Mouse (Mus musculus): ENCODE measurements around the gene Shh.
A peak's percentile ranks its signal among the peaks of the same experiment; 100 is the strongest.

Shh gene

GRCm38 (mm10) chr5:28459456-28460225 is 7.4 kb downstream of the Shh start:
- no peak for DNase-seq (ENCODE audit: low read depth, low spot score)

GRCm38 (mm10) chr5:28458821-28459240 is 8.2 kb downstream of the Shh start:
- DNase-seq (ENCODE audit: low read depth, low spot score) = no peak

- DNase-seq (ENCODE audit: low read depth, low spot score) = no peak
Measured at GRCm38 (mm10) chr5:28457921-28458641, 9.0 kb downstream of the Shh start.

GRCm38 (mm10) chr5:28456366-28456765 is 10.7 kb downstream of the Shh start:
- DNase-seq (ENCODE audit: low read depth, low spot score) = no peak

GRCm38 (mm10) chr5:28455721-28456120 is 11.3 kb downstream of the Shh start:
- DNase-seq (ENCODE audit: low read depth, low spot score) = no peak

- DNase-seq (ENCODE audit: low read depth, low spot score) = no peak
Measured at GRCm38 (mm10) chr5:28454546-28454945, 12.5 kb downstream of the Shh start.

- DNase-seq (ENCODE audit: low read depth, low spot score) = no peak
Measured at GRCm38 (mm10) chr5:28453523-28453922, 13.5 kb downstream of the Shh start.

- DNase-seq (ENCODE audit: low read depth, low spot score) = no peak
Measured at GRCm38 (mm10) chr5:28453086-28453485, 14.0 kb downstream of the Shh start.

- peak; percentile 41 for DNase-seq (ENCODE audit: low read depth, low spot score)
Measured at GRCm38 (mm10) chr5:28451053-28451638, 15.9 kb downstream of the Shh start.

GRCm38 (mm10) chr5:28450126-28450890 is 16.7 kb downstream of the Shh start:
- no peak for DNase-seq (ENCODE audit: low read depth, low spot score)

- no peak for DNase-seq (ENCODE audit: low read depth, low spot score)
Measured at GRCm38 (mm10) chr5:28425926-28426325, 41.1 kb downstream of the Shh start.

- no peak for DNase-seq (ENCODE audit: low read depth, low spot score)
Measured at GRCm38 (mm10) chr5:28423781-28424180, 43.3 kb downstream of the Shh start.

- DNase-seq (ENCODE audit: low read depth, low spot score) = no peak
Measured at GRCm38 (mm10) chr5:28419640-28420265, 47.3 kb downstream of the Shh start.

- no peak for DNase-seq (ENCODE audit: low read depth, low spot score)
Measured at GRCm38 (mm10) chr5:28418734-28419133, 48.3 kb downstream of the Shh start.

- DNase-seq (ENCODE audit: low read depth, low spot score) = no peak
Measured at GRCm38 (mm10) chr5:28416029-28416428, 51.0 kb downstream of the Shh start.

- no peak for DNase-seq (ENCODE audit: low read depth, low spot score)
Measured at GRCm38 (mm10) chr5:28414076-28414475, 53.0 kb downstream of the Shh start.

GRCm38 (mm10) chr5:28413533-28413932 is 53.5 kb downstream of the Shh start:
- DNase-seq (ENCODE audit: low read depth, low spot score) = no peak

- no peak for DNase-seq (ENCODE audit: low read depth, low spot score)
Measured at GRCm38 (mm10) chr5:28412006-28412685, 54.9 kb downstream of the Shh start.
